Mouse (Mus musculus) brain, embryonic 14.5 days (tissue): ENCODE measurements at regions not wholly inside any gene's neighbourhood (a gene's known extent, or its start where the extent isn't known, plus 50 kb on each side); places are given as distances from the start of the nearest gene placed in this dataset.

ENCODE experiments used
- CTCF ChIP-seq: fragments of 200-500 bp; IDR thresholded peaks from 2 replicates; pipeline ENCODE4 v1.5.1; 2012; ENCODE audit warnings: inconsistent platforms, mild to moderate bottlenecking, moderate library complexity, borderline replicate concordance; ENCODE audit not compliant: insufficient read depth, insufficient read length; ENCODE audit errors: extremely low read depth
- POLR2A ChIP-seq: fragments of 200-500 bp; IDR thresholded peaks from 2 replicates; pipeline ENCODE4 v1.6.1; 2012; ENCODE audit warnings: mild to moderate bottlenecking, inconsistent platforms, borderline replicate concordance; ENCODE audit not compliant: poor library complexity, insufficient read depth, insufficient read length, severe bottlenecking; ENCODE audit errors: extremely low read depth

DNA sequence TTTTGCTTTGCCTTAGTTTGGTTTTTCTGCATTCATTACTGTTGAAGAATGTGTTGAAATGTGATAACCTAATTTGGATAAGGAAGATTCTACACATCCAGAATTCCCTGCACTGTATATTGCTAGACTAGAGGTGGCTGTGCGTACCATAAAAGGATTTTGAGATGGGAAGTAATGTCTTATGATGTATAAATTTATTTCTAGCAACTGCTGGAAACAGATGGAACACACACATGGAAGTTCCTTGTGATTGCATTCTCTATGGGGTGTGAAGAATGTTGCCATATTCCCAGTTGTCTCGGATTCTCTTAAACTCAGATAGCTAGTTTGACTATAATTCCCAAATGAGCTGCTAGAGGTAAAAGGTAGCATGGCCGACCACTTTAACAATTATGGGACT is 1706.2 kb downstream of the Stim2 start:
- TF ChIP-seq CTCF (no peak), POLR2A (no peak)
